9 mouse cellular contexts compared by ENCODE assay signal in the genomic region with DNA sequence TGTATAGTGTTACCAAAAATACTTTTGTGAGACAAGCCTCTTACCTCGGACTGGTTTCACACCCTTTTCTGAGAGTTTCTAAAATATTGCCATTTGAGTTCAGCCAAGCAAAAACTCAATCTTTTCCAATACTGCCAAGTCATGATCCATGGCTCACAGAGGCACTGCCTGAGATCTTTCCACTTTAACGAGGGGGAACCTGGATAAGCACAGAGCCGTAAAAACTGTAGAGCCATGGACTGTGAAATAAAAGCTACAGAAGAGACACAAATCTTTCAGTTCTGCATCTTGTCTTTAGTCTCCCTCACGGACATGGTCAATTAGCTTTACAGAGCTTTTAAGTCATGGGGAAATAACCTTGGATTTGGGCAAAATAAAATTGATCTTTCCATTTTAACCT. TPM values are rescaled to one million over a fixed set of nuclear protein-coding genes. Genes with fewer than 3 reads are reported as not detected.
A peak's percentile ranks its signal among the peaks of the same experiment; 100 is the strongest.
DNase-seq lines count a peak whose midpoint lies in the region; ATAC-seq and TF ChIP-seq lines count a peak whose summit lies in the region.
"Had no signal": no experiment of that assay in that cellular context is flagged by ENCODE, and none has a peak within 500 bp of the region (broad histone marks: within the 10 kb centered on the region; RNA-seq: fewer than 3 reads in every experiment).

No protein-coding gene starts in this region.

- no peaks in the 10 kb centered on the region for H3K27me3 ChIP-seq in testis, adult 2 months (ENCODE audit: control insufficient read depth, insufficient read depth, low read length)
- H3K27me3 ChIP-seq in liver, embryonic 12.5 days (replicated peaks), result peaks cover 25% of the 10 kb centered on the region

- TF ChIP-seq POLR2A in testis, adult 2 months (IDR thresholded peaks at IDR 0.05; ENCODE audit: control insufficient read depth, low read depth, low read length), result no peak

- 47% methylated on average over 4 of the region's 4 CpGs for WGBS in liver, embryonic 12.5 days (ENCODE audit: insufficient replicate concordance)

- no peak for TF ChIP-seq CTCF in testis, adult 2 months (IDR thresholded peaks at IDR 0.05; ENCODE audit: control insufficient read depth, insufficient read depth, insufficient replicate concordance, low read depth, low read length)

- peak overlapping the region; percentile 97 for H3K27ac ChIP-seq in testis, adult 2 months (ENCODE audit: control insufficient read depth, insufficient read depth, low read depth, low read length)
- peak overlapping the region; percentile 99 for H3K27ac ChIP-seq in liver, embryonic 12.5 days

- H3K9ac ChIP-seq in liver, embryonic 12.5 days, result peak overlapping the region; percentile 98

- ATAC-seq in liver, embryonic 12.5 days, result no peak
- ATAC-seq in CD4-positive, CD25-positive, alpha-beta regulatory T cell, adult 4 months, result no peak

- H3K4me3 ChIP-seq in testis, adult 2 months (ENCODE audit: control insufficient read depth, low read depth, low read length), result peak overlapping the region; percentile 92
- peak overlapping the region; percentile 100 for H3K4me3 ChIP-seq in liver, embryonic 12.5 days

- H3K4me2 ChIP-seq in liver, embryonic 12.5 days, result peak overlapping the region; percentile 73

- peaks cover 10% of the 10 kb centered on the region; the same call in 1 of the 2 replicates for H3K4me1 ChIP-seq in testis, adult 2 months (ENCODE audit: control insufficient read depth, insufficient read depth, low read length)
- peaks cover 57% of the 10 kb centered on the region for H3K4me1 ChIP-seq in liver, embryonic 12.5 days

- peaks cover 6% of the 10 kb centered on the region for H3K36me3 ChIP-seq in testis, adult 2 months (ENCODE audit: control insufficient read depth, insufficient read depth, low read length)
- peaks cover 32% of the 10 kb centered on the region for H3K36me3 ChIP-seq in liver, embryonic 12.5 days

- peak; percentile 25 for DNase-seq in embryo, embryonic 10.5 days (ENCODE audit: low spot score)
- no peak for DNase-seq in embryo, embryonic 11 days
- no peak for DNase-seq in testis, postnatal 10 days (ENCODE audit: low spot score)
- DNase-seq in cerebellum, adult 9-11 months, result no peak
- no peak for DNase-seq in layer of hippocampus, adult 9-10 months (ENCODE audit: low spot score)
- DNase-seq: thymus, postnatal 25 days had no signal

- H3K9me3 ChIP-seq in liver, embryonic 12.5 days (replicated peaks), result no peaks in the 10 kb centered on the region

RNA-seq across cellular contexts. Expression of gene Eif5, which starts 1.1 kb away (rescaled TPM):
- polyA plus RNA-seq in testis, adult 2 months (2012; rRNA removed), result 280 and 283 TPM in 2 replicates
- 664 and 670 TPM in 2 replicates for polyA plus RNA-seq in liver, embryonic 12.5 days (2016; fragmentation: Nextera tagmentation; extraction: Ambion mirVana)
- 100 to 1,000 TPM in 1 of 2 experiments, 10 to 100 TPM in 1; 76.9 to 116 TPM for polyA plus RNA-seq in CD4-positive, CD25-positive, alpha-beta regulatory T cell, adult 4 months (2017; shearing (Covaris generic))

RNA-seq across cellular contexts. Expression of gene Mark3, which starts 37.6 kb away (rescaled TPM):
- 17.0 and 21.4 TPM in 2 replicates for polyA plus RNA-seq in testis, adult 2 months (2012; rRNA removed)
- polyA plus RNA-seq in liver, embryonic 12.5 days (2016; fragmentation: Nextera tagmentation; extraction: Ambion mirVana), result 32.9 and 35.2 TPM in 2 replicates
- 10 to 100 TPM; 28.9 to 33.9 TPM for polyA plus RNA-seq in CD4-positive, CD25-positive, alpha-beta regulatory T cell, adult 4 months (2017; shearing (Covaris generic))

RNA-seq across cellular contexts. Expression of gene Gm266, which starts 51.1 kb away (rescaled TPM):
- 1.7 and 1.8 TPM in 2 replicates for polyA plus RNA-seq in testis, adult 2 months (2012; rRNA removed)
- polyA plus RNA-seq in liver, embryonic 12.5 days (2016; fragmentation: Nextera tagmentation; extraction: Ambion mirVana), result 1.8 and 2.4 TPM in 2 replicates
- not detected for polyA plus RNA-seq in CD4-positive, CD25-positive, alpha-beta regulatory T cell, adult 4 months (2017; shearing (Covaris generic))
